Mouse (Mus musculus) MEL (cell line): Measurements from ENCODE around the gene Il17re.

ENCODE experiments used
- CTCF ChIP-seq, 3 experiments: IDR thresholded peaks in 2 of 3; conservative IDR thresholded peaks in 1 of 3; 2 replicates each; pipeline ENCODE4 v1.5.1; 2011 to 2012; ENCODE audit warnings: low read length in 3 of 3, low read depth in 2 of 3, mild to moderate bottlenecking in 2 of 3, improper control_type of control experiment in 1 of 3, inconsistent platforms in 1 of 3, mixed read lengths in 1 of 3, moderate library complexity in 1 of 3; ENCODE audit not compliant: control insufficient read depth in 1 of 3, insufficient read depth in 1 of 3, poor library complexity in 1 of 3, severe bottlenecking in 1 of 3
- HCFC1 ChIP-seq: IDR thresholded peaks from 2 replicates; pipeline ENCODE4 v1.6.1; 2012; ENCODE audit warnings: low read depth, mild to moderate bottlenecking, inconsistent platforms, low read length, improper control_type of control experiment, moderate library complexity
- POLR2A ChIP-seq, 2 experiments: IDR thresholded peaks; 2 replicates each; pipeline ENCODE4 v1.6.1; 2011 to 2012; ENCODE audit warnings: low read length in 2 of 2, mild to moderate bottlenecking in 2 of 2, control low read depth in 1 of 2, improper control_type of control experiment in 1 of 2, low read depth in 1 of 2, moderate library complexity in 1 of 2; ENCODE audit not compliant: control insufficient read depth in 1 of 2, insufficient read depth in 1 of 2, poor library complexity in 1 of 2
- POLR2AphosphoS2 ChIP-seq: IDR thresholded peaks from 2 replicates; pipeline ENCODE4 v1.6.1; 2011; ENCODE audit warnings: low read length, improper control_type of control experiment

DNA sequence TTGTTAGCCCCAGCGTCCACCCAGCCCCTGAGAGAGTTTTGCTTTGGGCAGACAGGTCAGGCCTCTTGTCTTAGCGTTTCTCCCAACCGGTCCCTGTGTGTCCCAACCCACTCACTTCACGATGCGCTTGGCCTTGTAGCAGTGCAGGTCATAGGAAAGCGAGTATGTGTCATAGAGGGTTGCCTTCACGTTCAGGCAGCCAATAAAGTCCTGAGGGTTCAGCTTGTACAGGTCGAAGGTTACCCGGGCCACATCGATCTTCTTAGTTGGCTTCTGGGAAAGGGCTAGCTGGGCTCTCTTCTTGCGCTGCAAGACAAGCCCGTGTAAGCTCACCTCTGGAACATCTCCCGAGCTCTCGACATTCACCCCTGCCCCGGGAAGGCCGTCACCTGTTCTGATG, 30.3 kb upstream of the Il17re start:
- TF ChIP-seq CTCF (IDR thresholded peaks at IDR 0.05 in 2 of 3, conservative IDR thresholded peaks at IDR 0.05 in 1 of 3; ENCODE audit: control insufficient read depth in 1 of 3, insufficient read depth in 1 of 3, low read depth in 2 of 3, low read length in 3 of 3, poor library complexity in 1 of 3, severe bottlenecking in 1 of 3): no peak
- TF ChIP-seq HCFC1: no peak
- TF ChIP-seq POLR2AphosphoS2: no peak
- TF ChIP-seq POLR2A (IDR thresholded peaks at IDR 0.05; ENCODE audit: control insufficient read depth in 1 of 2, insufficient read depth in 1 of 2, low read depth in 1 of 2, low read length in 2 of 2, poor library complexity in 1 of 2): no peak
